Comparison of ENCODE assay signal across 10 mouse cellular contexts in genomic region chr1:170161852-170162251, GRCm38 (mm10). TPM values are rescaled to one million over a fixed set of nuclear protein-coding genes. Genes with fewer than 3 reads are reported as not detected.
A peak's percentile ranks its signal among the peaks of the same experiment; 100 is the strongest.
DNase-seq lines count a peak whose midpoint lies in the region; ATAC-seq and TF ChIP-seq lines count a peak whose summit lies in the region.
"Had no signal": no experiment of that assay in that cellular context is flagged by ENCODE, and none has a peak within 500 bp of the region (broad histone marks: within the 10 kb centered on the region; RNA-seq: fewer than 3 reads in every experiment).

No protein-coding gene starts in this region.

- no peaks in the 10 kb centered on the region for H3K4me1 ChIP-seq in heart, embryonic 10.5 days
- no peaks in the 10 kb centered on the region; the same call in 1 of the 2 replicates for H3K4me1 ChIP-seq in cortical plate, adult 2 months (ENCODE audit: control insufficient read depth, insufficient read depth, low read length)
- H3K4me1 ChIP-seq: forebrain, embryonic 12.5 days; lung, embryonic 15.5 days had no signal

- no peak for TF ChIP-seq CTCF in cortical plate, adult 2 months (IDR thresholded peaks at IDR 0.05; ENCODE audit: extremely low read depth, insufficient read depth, low read length)

- H3K27me3 ChIP-seq in heart, embryonic 10.5 days (ENCODE audit: insufficient read depth, poor library complexity, severe bottlenecking): no peaks in the 10 kb centered on the region
- H3K27me3 ChIP-seq: forebrain, embryonic 12.5 days; lung, embryonic 15.5 days had no signal

- DNase-seq in heart, adult 11 months: peak; percentile 96
- no peak for DNase-seq in heart, embryonic 10.5 days (ENCODE audit: low spot score)
- DNase-seq in lung, postnatal 4 days: peak; percentile 63 to 69
- DNase-seq in embryo, embryonic 10.5 days (ENCODE audit: low spot score): no peak
- DNase-seq in layer of hippocampus, adult 11-12 months (ENCODE audit: low spot score): no peak
- DNase-seq in left cerebral cortex, adult 11 months (ENCODE audit: low spot score): no peak

- H3K36me3 ChIP-seq in heart, embryonic 10.5 days: peaks cover 69% of the 10 kb centered on the region

- H3K4me3 ChIP-seq in heart, embryonic 10.5 days: no peak overlapping the region
- no peak overlapping the region for H3K4me3 ChIP-seq in cortical plate, adult 2 months (ENCODE audit: insufficient read depth, low read length)
- H3K4me3 ChIP-seq: forebrain, embryonic 12.5 days; lung, embryonic 15.5 days had no signal

- ATAC-seq in hematopoietic stem cell, adult 5-6 weeks (replicated peaks in 1 of 2; ENCODE audit: insufficient read depth in 1 of 2, low FRiP score in 2 of 2, low TSS enrichment in 1 of 2, low read depth in 1 of 2, poor library complexity in 2 of 2, severe bottlenecking in 2 of 2): peak; percentile 2 to 39; a peak in 3 of 4 replicates

- 83% methylated on average over 6 of the region's 6 CpGs for whole genome bisulfite sequencing in heart, embryonic 10.5 days

- no peak for TF ChIP-seq POLR2A in cortical plate, adult 2 months (IDR thresholded peaks at IDR 0.05; ENCODE audit: extremely low read depth, insufficient read depth, low read length)

- H3K27ac ChIP-seq in heart, embryonic 10.5 days: no peak overlapping the region; the same call in 1 of the 2 replicates
- 0 out of 2 replicates have a peak overlapping the region, but pooled peaks have one; percentile 57 for H3K27ac ChIP-seq in cortical plate, adult 2 months (ENCODE audit: insufficient read depth, low read length)
- H3K27ac ChIP-seq: forebrain, embryonic 12.5 days; lung, embryonic 15.5 days had no signal

- no peaks in the 10 kb centered on the region for H3K9me3 ChIP-seq in heart, embryonic 10.5 days
- H3K9me3 ChIP-seq: forebrain, embryonic 12.5 days; lung, embryonic 15.5 days had no signal

RNA-seq across cellular contexts. Expression of gene Uap1, which starts 12.9 kb away (rescaled TPM):
- 63.0 and 67.4 TPM in 2 replicates for polyA plus RNA-seq in heart, embryonic 10.5 days (2016; fragmentation: Nextera tagmentation; extraction: Ambion mirVana)
- polyA plus RNA-seq in cortical plate, adult 2 months (2012; rRNA removed): 51.8 and 54.1 TPM in 2 replicates
- 73.9 and 113 TPM in 2 replicates for total RNA-seq in hematopoietic stem cell, adult 5-6 weeks (2017)

RNA-seq across cellular contexts. Expression of gene Ddr2, which starts 51.3 kb away (rescaled TPM):
- polyA plus RNA-seq in heart, embryonic 10.5 days (2016; fragmentation: Nextera tagmentation; extraction: Ambion mirVana): 6.7 and 21.0 TPM in 2 replicates
- polyA plus RNA-seq in cortical plate, adult 2 months (2012; rRNA removed): 3.2 and 4.0 TPM in 2 replicates
- 0.38 TPM in 1 of 2 replicates, not detected in the other for total RNA-seq in hematopoietic stem cell, adult 5-6 weeks (2017)

RNA-seq across cellular contexts. Expression of gene Uhmk1, which starts 53.3 kb away (rescaled TPM):
- 8.6 and 10.5 TPM in 2 replicates for polyA plus RNA-seq in heart, embryonic 10.5 days (2016; fragmentation: Nextera tagmentation; extraction: Ambion mirVana)
- polyA plus RNA-seq in cortical plate, adult 2 months (2012; rRNA removed): 77.4 and 83.4 TPM in 2 replicates
- total RNA-seq in hematopoietic stem cell, adult 5-6 weeks (2017): 68.2 and 71.1 TPM in 2 replicates

Comparison
In these comparisons a context has a peak if more than half of its experiments do, and no peak if none do; other contexts are left out.
1. DNase-seq: peak in heart, adult 11 months (single experiment) and lung, postnatal 4 days (2 of 2); none in heart, embryonic 10.5 days (single experiment), embryo, embryonic 10.5 days (single experiment), layer of hippocampus, adult 11-12 months (single experiment) and left cerebral cortex, adult 11 months (single experiment).